Mouse (Mus musculus): ENCODE measurements around the gene Cdip1. TPM values are rescaled to one million over a fixed set of nuclear protein-coding genes. Genes with fewer than 3 reads are reported as not detected.

Cdip1 gene
- total and polyA plus RNA-seq, 3 experiments: 22.2 to 28.0 (median 22.3) TPM

DNA sequence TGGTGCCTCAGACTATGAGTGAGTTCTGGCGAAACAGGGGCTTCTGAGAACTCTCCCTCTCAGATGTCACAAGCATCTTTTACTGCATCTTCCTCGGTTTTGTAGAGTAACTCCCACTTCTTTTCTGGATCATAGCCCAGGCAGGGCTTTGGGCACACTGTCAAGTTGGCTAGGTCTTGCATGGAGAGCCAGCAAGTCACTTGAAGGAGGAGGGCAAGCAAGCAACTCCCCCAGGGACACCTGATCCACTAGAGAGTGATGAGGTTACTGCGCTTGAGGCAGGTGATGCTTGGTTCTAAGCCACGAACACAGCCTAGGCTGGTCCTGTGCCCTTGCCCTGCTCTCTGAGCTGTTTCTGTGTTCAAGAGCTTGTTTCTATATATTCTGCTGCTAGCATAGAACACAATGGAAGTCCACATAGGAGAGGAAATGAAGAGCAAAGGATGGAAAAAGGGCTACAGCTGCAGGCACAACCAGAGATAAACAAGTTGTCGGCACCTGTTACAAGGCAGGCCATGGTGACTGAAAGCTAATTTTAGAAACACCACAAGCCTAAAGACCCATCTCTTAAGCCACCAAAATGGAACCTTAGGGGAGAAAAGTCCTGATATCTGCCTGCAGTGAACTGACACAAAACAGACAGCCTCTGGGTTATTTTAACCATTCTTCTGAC lies 8.4 kb downstream of the Cdip1 start:
- in situ Hi-C loops (cut with MboI; ENCODE audit: low pct_ligation_motif_present, low pct_unique_long_range_greater_than_20kb, low sequenced_read_pairs): no loop called here
- Histone ChIP-seq H3K27me3 (replicated peaks) (no peaks in the 10 kb centered on the region), H3K27ac (ENCODE audit: insufficient read depth, low read depth) (peak overlapping the region; percentile 40), H3K9ac (ENCODE audit: insufficient read depth, low read depth) (no peak overlapping the region), H3K4me3 (replicated peaks in 1 of 3; ENCODE audit: low read depth in 2 of 3, low read length in 2 of 3, poor library complexity in 1 of 3) (peak overlapping the region in 1 of 3 experiments; percentile 6), H3K4me2 (ENCODE audit: insufficient read depth, low read depth, poor library complexity, severe bottlenecking) (peak overlapping the region; percentile 30), H3K9me3 (replicated peaks; ENCODE audit: low read length) (no peaks in the 10 kb centered on the region), H3K79me2 (replicated peaks; ENCODE audit: control insufficient read depth, extremely low read depth, insufficient read depth, poor library complexity, severe bottlenecking) (peaks cover 43% of the 10 kb centered on the region), H3K36me3 (replicated peaks in 1 of 2; ENCODE audit: control insufficient read depth in 1 of 2, insufficient read depth in 1 of 2, low read length in 1 of 2) (peaks cover 13 to 58% of the 10 kb centered on the region in 2 experiments), H3K4me1 (ENCODE audit: control insufficient read depth in 1 of 2, insufficient read depth in 2 of 2) (peaks cover 23 to 65% of the 10 kb centered on the region in 2 experiments)
- TF ChIP-seq POLR2A (IDR thresholded peaks at IDR 0.05; ENCODE audit: low read depth, low read length) (no peak), CTCF (conservative IDR thresholded peaks at IDR 0.05 in 1 of 2, IDR thresholded peaks at IDR 0.05 in 1 of 2; ENCODE audit: low read depth in 2 of 2, low read length in 2 of 2) (no peak), MEF2A (IDR thresholded peaks at IDR 0.05; ENCODE audit: borderline replicate concordance, low read depth, low read length) (peak; percentile 89), ETS1 (conservative IDR thresholded peaks at IDR 0.05; ENCODE audit: low read depth, low read length) (peak; percentile 45; the same call in 1 of the 2 replicates), RCOR1 (conservative IDR thresholded peaks at IDR 0.05; ENCODE audit: low read depth, low read length) (no peak), HCFC1 (IDR thresholded peaks at IDR 0.05; ENCODE audit: low read depth, low read length) (no peak), USF2 (conservative IDR thresholded peaks at IDR 0.05; ENCODE audit: low read depth, low read length) (no peak), IRF4 (IDR thresholded peaks at IDR 0.05; ENCODE audit: low read depth, low read length) (peak; percentile 20; the same call in 1 of the 2 replicates), MXI1 (IDR thresholded peaks at IDR 0.05; ENCODE audit: low read depth, low read length) (no peak; the same call in 1 of the 2 replicates), EP300 (IDR thresholded peaks at IDR 0.05; ENCODE audit: low read length) (peak; percentile 66), MAFK (IDR thresholded peaks at IDR 0.05; ENCODE audit: insufficient replicate concordance, low read length) (no peak), GABPA (IDR thresholded peaks at IDR 0.05; ENCODE audit: insufficient replicate concordance, low read depth, low read length) (no peak), JUN (IDR thresholded peaks at IDR 0.05; ENCODE audit: insufficient read depth, low read depth, low read length) (no peak), TCF12 (IDR thresholded peaks at IDR 0.05; ENCODE audit: low read depth, low read length) (peak; percentile 55; the same call in 1 of the 2 replicates), SIN3A (IDR thresholded peaks at IDR 0.05; ENCODE audit: low read length) (peak; percentile 25; the same call in 1 of the 2 replicates)
- DNase-seq (ENCODE audit: extremely low read depth): peak; percentile 50
- dilution Hi-C loops (cut with MboI; ENCODE audit: extremely low pct_ligation_motif_present, extremely low pct_unique_long_range_greater_than_20kb, low sequenced_read_pairs): no loop called here

DNA sequence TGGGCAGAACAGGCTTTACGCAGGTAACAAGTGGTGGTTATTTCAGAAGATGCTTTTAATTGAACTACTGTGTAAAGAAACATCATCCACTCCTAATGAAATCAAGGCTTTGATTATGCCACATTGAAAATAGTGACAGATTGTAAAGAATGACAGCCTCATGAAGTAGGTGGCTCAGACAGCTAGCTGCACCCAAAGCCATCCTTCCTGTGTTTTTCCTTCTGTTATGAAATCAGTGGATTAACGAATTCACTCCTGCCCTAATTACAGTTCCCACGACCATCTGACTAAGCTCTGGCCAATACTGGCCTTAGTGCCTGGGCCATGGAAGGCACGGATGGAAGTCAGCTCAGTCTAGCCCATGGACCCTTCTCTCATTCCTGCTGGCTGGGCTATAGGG lies 11.2 kb downstream of the Cdip1 start:
- Histone ChIP-seq H3K36me3 (replicated peaks in 1 of 2; ENCODE audit: control insufficient read depth in 1 of 2, insufficient read depth in 1 of 2, low read length in 1 of 2) (peaks cover 7 to 43% of the 10 kb centered on the region in 2 experiments), H3K79me2 (replicated peaks; ENCODE audit: control insufficient read depth, extremely low read depth, insufficient read depth, poor library complexity, severe bottlenecking) (peaks cover 38% of the 10 kb centered on the region), H3K9me3 (replicated peaks; ENCODE audit: low read length) (no peaks in the 10 kb centered on the region), H3K4me1 (ENCODE audit: control insufficient read depth in 1 of 2, insufficient read depth in 2 of 2) (peaks cover 23 to 57% of the 10 kb centered on the region in 2 experiments), H3K9ac (ENCODE audit: insufficient read depth, low read depth) (no peak overlapping the region), H3K4me3 (replicated peaks in 1 of 3; ENCODE audit: low read depth in 2 of 3, low read length in 2 of 3, poor library complexity in 1 of 3) (no peak overlapping the region), H3K27me3 (replicated peaks) (no peaks in the 10 kb centered on the region), H3K4me2 (ENCODE audit: insufficient read depth, low read depth, poor library complexity, severe bottlenecking) (no peak overlapping the region), H3K27ac (ENCODE audit: insufficient read depth, low read depth) (no peak overlapping the region)
- dilution Hi-C loops (cut with MboI; ENCODE audit: extremely low pct_ligation_motif_present, extremely low pct_unique_long_range_greater_than_20kb, low sequenced_read_pairs): no loop called here
- DNase-seq (ENCODE audit: extremely low read depth): no peak
- in situ Hi-C loops (cut with MboI; ENCODE audit: low pct_ligation_motif_present, low pct_unique_long_range_greater_than_20kb, low sequenced_read_pairs): loop anchor here (5.0 kb wide), 1 partner anchor 92 kb away; no protein-coding TSS in a partner anchor
- no peak for TF ChIP-seq CHD2 (IDR thresholded peaks at IDR 0.05; ENCODE audit: low read length)
- no peak for TF ChIP-seq ELF1 (IDR thresholded peaks at IDR 0.05; ENCODE audit: low read depth, low read length)
- TF ChIP-seq E2F4 (IDR thresholded peaks at IDR 0.05; ENCODE audit: insufficient replicate concordance, low read depth, low read length): no peak
- no peak for TF ChIP-seq CHD1 (IDR thresholded peaks at IDR 0.05; ENCODE audit: low read depth, low read length)

All from CH12.LX (cell line).